Mouse (Mus musculus): ENCODE measurements around the gene Frmd4a. TPM values are rescaled to one million over a fixed set of nuclear protein-coding genes. Genes with fewer than 3 reads are reported as not detected.

Frmd4a gene
- 39.5 and 40.1 TPM in 2 replicates for polyA plus RNA-seq (2015; fragmentation: Nextera tagmentation; extraction: Ambion mirVana)

- 32% methylated on average over 8 of the region's 8 CpGs for WGBS
These were observed at the start of gene Frmd4a for GRCm38 (mm10) chr2:4017528-4018288. Gene Frmd4a (plus strand): TSS chr2:4017717.

GRCm38 (mm10) chr2:3988876-3989275, 28.6 kb upstream of the Frmd4a start:
- Histone ChIP-seq H3K4me3 (replicated peaks) (no peak overlapping the region), H3K9me3 (replicated peaks) (no peaks in the 10 kb centered on the region), H3K4me2 (replicated peaks) (no peak overlapping the region), H3K27me3 (no peaks in the 10 kb centered on the region), H3K9ac (no peak overlapping the region), H3K4me1 (no peaks in the 10 kb centered on the region), H3K27ac (replicated peaks) (no peak overlapping the region), H3K36me3 (no peaks in the 10 kb centered on the region)
- ATAC-seq (ENCODE audit: insufficient number of reproducible peaks, low FRiP score, low TSS enrichment, low read depth): no peak
- WGBS: 82% methylated on average over 7 of the region's 7 CpGs

More at GRCm38 (mm10) chr2:4017528-4018288, at the start of gene Frmd4a:
- H3K4me2 ChIP-seq (replicated peaks): peak within 1 kb of the TSS; percentile 28; the same call in 1 of the 2 replicates
- no peaks in the 10 kb centered on the region for H3K27me3 ChIP-seq
- H3K9ac ChIP-seq: no peak within 1 kb of the TSS
- H3K4me3 ChIP-seq (replicated peaks): no peak within 1 kb of the TSS
- H3K36me3 ChIP-seq: no peaks in the 10 kb centered on the region
- H3K4me1 ChIP-seq: peaks cover 13% of the 10 kb centered on the region
- no peak within 1 kb of the TSS for H3K27ac ChIP-seq (replicated peaks)
- no peak for ATAC-seq (ENCODE audit: insufficient number of reproducible peaks, low FRiP score, low TSS enrichment, low read depth)
- no peaks in the 10 kb centered on the region for H3K9me3 ChIP-seq (replicated peaks)

- no peak overlapping the region for H3K9ac ChIP-seq
- H3K4me2 ChIP-seq (replicated peaks): no peak overlapping the region
- no peak overlapping the region for H3K27ac ChIP-seq (replicated peaks)
- no peaks in the 10 kb centered on the region for H3K4me1 ChIP-seq
- H3K36me3 ChIP-seq: no peaks in the 10 kb centered on the region
- 89% methylated on average over 1 of the region's 1 CpGs for WGBS
- H3K9me3 ChIP-seq (replicated peaks): no peaks in the 10 kb centered on the region
- no peak for ATAC-seq (ENCODE audit: insufficient number of reproducible peaks, low FRiP score, low TSS enrichment, low read depth)
- no peak overlapping the region for H3K4me3 ChIP-seq (replicated peaks)
- H3K27me3 ChIP-seq: no peaks in the 10 kb centered on the region
These were observed 27.1 kb upstream of the Frmd4a start for GRCm38 (mm10) chr2:3990431-3990830.

- Histone ChIP-seq H3K9ac (no peak overlapping the region), H3K4me2 (replicated peaks) (peak overlapping the region; percentile 28; the same call in 1 of the 2 replicates), H3K27me3 (no peaks in the 10 kb centered on the region), H3K36me3 (no peaks in the 10 kb centered on the region), H3K9me3 (replicated peaks) (no peaks in the 10 kb centered on the region), H3K4me1 (peaks cover 13% of the 10 kb centered on the region), H3K27ac (replicated peaks) (no peak overlapping the region), H3K4me3 (replicated peaks) (no peak overlapping the region)
- WGBS: 23% methylated on average over 11 of the region's 11 CpGs
- ATAC-seq (ENCODE audit: insufficient number of reproducible peaks, low FRiP score, low TSS enrichment, low read depth): no peak
These were observed 937 bp downstream of the Frmd4a start for GRCm38 (mm10) chr2:4018431-4018876.

GRCm38 (mm10) chr2:4018909-4019308, 1.4 kb downstream of the Frmd4a start:
- no peak for ATAC-seq (ENCODE audit: insufficient number of reproducible peaks, low FRiP score, low TSS enrichment, low read depth)
- Histone ChIP-seq H3K9ac (no peak overlapping the region), H3K4me3 (replicated peaks) (no peak overlapping the region), H3K27ac (replicated peaks) (no peak overlapping the region), H3K9me3 (replicated peaks) (no peaks in the 10 kb centered on the region), H3K4me1 (peaks cover 13% of the 10 kb centered on the region), H3K4me2 (replicated peaks) (no peak overlapping the region), H3K27me3 (no peaks in the 10 kb centered on the region), H3K36me3 (no peaks in the 10 kb centered on the region)
- WGBS: 40% methylated on average over 4 of the region's 4 CpGs

- no peak for ATAC-seq (ENCODE audit: insufficient number of reproducible peaks, low FRiP score, low TSS enrichment, low read depth)
- Histone ChIP-seq H3K9me3 (replicated peaks) (no peaks in the 10 kb centered on the region), H3K4me2 (replicated peaks) (no peak overlapping the region), H3K27ac (replicated peaks) (no peak overlapping the region), H3K4me1 (no peaks in the 10 kb centered on the region), H3K36me3 (no peaks in the 10 kb centered on the region), H3K4me3 (replicated peaks) (no peak overlapping the region), H3K9ac (no peak overlapping the region), H3K27me3 (no peaks in the 10 kb centered on the region)
- 45% methylated on average over 7 of the region's 7 CpGs for WGBS
These were observed 7.4 kb downstream of the Frmd4a start for GRCm38 (mm10) chr2:4024927-4025326.

GRCm38 (mm10) chr2:4029031-4029747, 11.7 kb downstream of the Frmd4a start:
- Histone ChIP-seq H3K9me3 (replicated peaks) (no peaks in the 10 kb centered on the region), H3K27me3 (no peaks in the 10 kb centered on the region), H3K36me3 (no peaks in the 10 kb centered on the region), H3K27ac (replicated peaks) (no peak overlapping the region), H3K9ac (no peak overlapping the region), H3K4me3 (replicated peaks) (no peak overlapping the region), H3K4me1 (no peaks in the 10 kb centered on the region), H3K4me2 (replicated peaks) (no peak overlapping the region)
- WGBS: 69% methylated on average over 4 of the region's 4 CpGs
- no peak for ATAC-seq (ENCODE audit: insufficient number of reproducible peaks, low FRiP score, low TSS enrichment, low read depth)

- ATAC-seq (ENCODE audit: insufficient number of reproducible peaks, low FRiP score, low TSS enrichment, low read depth): no peak
- Histone ChIP-seq H3K27ac (replicated peaks) (no peak overlapping the region), H3K9ac (no peak overlapping the region), H3K4me1 (no peaks in the 10 kb centered on the region), H3K27me3 (no peaks in the 10 kb centered on the region), H3K36me3 (no peaks in the 10 kb centered on the region), H3K4me2 (replicated peaks) (no peak overlapping the region), H3K9me3 (replicated peaks) (no peaks in the 10 kb centered on the region), H3K4me3 (replicated peaks) (no peak overlapping the region)
- 68% methylated on average over 4 of the region's 4 CpGs for WGBS
These were observed 18.7 kb downstream of the Frmd4a start for GRCm38 (mm10) chr2:4036153-4036589.

- Histone ChIP-seq H3K27me3 (no peaks in the 10 kb centered on the region), H3K4me1 (no peaks in the 10 kb centered on the region), H3K9me3 (replicated peaks) (no peaks in the 10 kb centered on the region), H3K4me2 (replicated peaks) (no peak overlapping the region), H3K4me3 (replicated peaks) (no peak overlapping the region), H3K36me3 (no peaks in the 10 kb centered on the region), H3K9ac (no peak overlapping the region), H3K27ac (replicated peaks) (no peak overlapping the region)
- ATAC-seq (ENCODE audit: insufficient number of reproducible peaks, low FRiP score, low TSS enrichment, low read depth): no peak
- 88% methylated on average over 8 of the region's 8 CpGs for WGBS
These were observed 19.2 kb downstream of the Frmd4a start for GRCm38 (mm10) chr2:4036651-4037117.

GRCm38 (mm10) chr2:4042009-4042408, 24.5 kb downstream of the Frmd4a start:
- Histone ChIP-seq H3K9ac (no peak overlapping the region), H3K36me3 (no peaks in the 10 kb centered on the region), H3K4me1 (no peaks in the 10 kb centered on the region), H3K4me2 (replicated peaks) (no peak overlapping the region), H3K27me3 (no peaks in the 10 kb centered on the region), H3K9me3 (replicated peaks) (no peaks in the 10 kb centered on the region), H3K4me3 (replicated peaks) (no peak overlapping the region), H3K27ac (replicated peaks) (no peak overlapping the region)
- 33% methylated on average over 3 of the region's 3 CpGs for WGBS
- ATAC-seq (ENCODE audit: insufficient number of reproducible peaks, low FRiP score, low TSS enrichment, low read depth): no peak

- Histone ChIP-seq H3K9me3 (replicated peaks) (no peaks in the 10 kb centered on the region), H3K36me3 (no peaks in the 10 kb centered on the region), H3K4me2 (replicated peaks) (no peak overlapping the region), H3K4me1 (peaks cover 5% of the 10 kb centered on the region; the same call in 1 of the 2 replicates), H3K27me3 (no peaks in the 10 kb centered on the region), H3K4me3 (replicated peaks) (no peak overlapping the region), H3K9ac (no peak overlapping the region), H3K27ac (replicated peaks) (no peak overlapping the region)
- 59% methylated on average over 2 of the region's 2 CpGs for WGBS
- no peak for ATAC-seq (ENCODE audit: insufficient number of reproducible peaks, low FRiP score, low TSS enrichment, low read depth)
These were observed 38.0 kb downstream of the Frmd4a start for GRCm38 (mm10) chr2:4055481-4055880.
